Mouse (Mus musculus) retina, adult 2 months (tissue): ENCODE data around the gene Zfp3.
A peak's percentile ranks its signal among the peaks of the same experiment; 100 is the strongest.
"Not testable (repeated sequence)": the region's sequence is repeated elsewhere in the genome, so short reads cannot be mapped to it uniquely, and the experiment has no call there.

ENCODE experiments used
- DNase-seq: peaks from one replicate; pipeline ENCODE4 v3.0.0-alpha.2; 2012; ENCODE audit warnings: low read depth, low spot score

Gene Zfp3

DNA sequence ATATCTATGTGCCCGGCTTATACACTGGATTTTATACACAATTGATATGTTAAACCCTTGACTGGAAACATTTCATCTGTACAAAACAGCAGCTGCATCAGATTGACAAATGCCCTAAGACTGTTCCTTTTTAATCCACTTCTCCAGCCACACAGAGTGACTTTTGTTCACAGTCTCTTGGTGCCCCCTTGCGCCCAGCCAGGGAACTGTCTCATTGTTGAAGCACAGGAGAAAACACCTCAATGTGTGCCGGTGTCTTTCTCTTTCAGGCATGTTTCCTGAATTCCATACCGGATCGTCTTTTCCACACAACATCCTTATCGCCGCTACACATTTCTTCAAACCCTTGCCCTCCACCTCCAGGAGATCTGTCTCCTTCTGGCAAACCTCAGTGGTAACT lies 8.4 kb upstream of the Zfp3 start:
- DNase-seq: peak; percentile 72

DNA sequence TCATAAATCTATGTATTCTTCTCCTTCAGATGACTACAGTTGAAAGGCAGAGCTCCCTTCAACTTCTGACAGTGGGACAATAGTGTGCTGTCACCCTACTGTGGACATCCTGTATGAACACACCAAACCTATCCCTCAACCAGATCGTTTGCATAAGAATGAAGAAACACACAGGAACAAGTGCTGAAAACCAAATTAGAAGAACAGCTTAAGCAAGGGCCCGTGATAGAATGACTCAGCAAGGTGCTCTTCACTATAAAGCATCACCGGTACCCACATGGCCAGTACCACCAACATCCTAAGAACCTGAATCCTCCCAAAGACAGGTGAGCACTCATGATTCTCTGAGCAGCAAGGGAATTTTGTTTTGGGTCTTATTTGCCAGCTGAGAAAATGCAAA lies 3.6 kb upstream of the Zfp3 start:
- not testable (repeated sequence) for DNase-seq

DNA sequence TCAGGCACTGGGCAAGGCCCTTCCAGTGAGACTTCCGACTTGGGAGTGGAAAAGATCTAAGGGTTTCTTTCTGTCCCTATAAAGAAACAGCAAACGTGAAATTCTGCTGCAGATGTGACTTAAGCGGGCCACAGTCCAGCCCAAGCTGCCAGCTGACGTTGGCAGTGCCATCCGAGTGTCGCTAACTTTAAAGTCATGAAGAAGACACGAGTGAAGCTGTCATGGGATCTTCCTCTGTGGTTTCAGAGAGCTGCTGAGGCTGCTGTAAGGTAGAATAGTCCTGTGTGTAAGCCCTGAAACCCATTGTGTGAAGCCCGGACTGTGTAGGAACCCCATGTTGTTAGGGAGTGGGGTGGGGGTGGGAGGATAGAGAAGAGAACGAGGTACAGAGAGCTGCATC lies 1.4 kb upstream of the Zfp3 start:
- DNase-seq: no peak

DNA sequence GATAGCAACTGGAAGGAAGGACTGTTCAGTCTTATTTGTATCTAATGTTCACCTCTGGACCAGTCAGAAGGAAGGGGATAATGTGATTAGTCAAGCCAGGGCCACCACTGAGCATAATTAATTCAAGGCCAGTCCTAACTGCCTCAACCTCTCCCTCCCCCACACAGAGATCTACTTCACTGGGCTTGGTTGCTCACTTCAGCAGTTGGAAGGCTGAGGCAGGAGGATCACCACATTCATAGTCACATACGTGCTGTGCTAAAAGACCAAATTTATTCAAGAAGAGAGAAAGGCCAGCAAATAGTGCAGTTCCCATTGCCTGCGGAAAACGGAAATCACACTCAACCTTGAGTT lies 450 bp upstream of the Zfp3 start:
- DNase-seq: peak; percentile 8

DNA sequence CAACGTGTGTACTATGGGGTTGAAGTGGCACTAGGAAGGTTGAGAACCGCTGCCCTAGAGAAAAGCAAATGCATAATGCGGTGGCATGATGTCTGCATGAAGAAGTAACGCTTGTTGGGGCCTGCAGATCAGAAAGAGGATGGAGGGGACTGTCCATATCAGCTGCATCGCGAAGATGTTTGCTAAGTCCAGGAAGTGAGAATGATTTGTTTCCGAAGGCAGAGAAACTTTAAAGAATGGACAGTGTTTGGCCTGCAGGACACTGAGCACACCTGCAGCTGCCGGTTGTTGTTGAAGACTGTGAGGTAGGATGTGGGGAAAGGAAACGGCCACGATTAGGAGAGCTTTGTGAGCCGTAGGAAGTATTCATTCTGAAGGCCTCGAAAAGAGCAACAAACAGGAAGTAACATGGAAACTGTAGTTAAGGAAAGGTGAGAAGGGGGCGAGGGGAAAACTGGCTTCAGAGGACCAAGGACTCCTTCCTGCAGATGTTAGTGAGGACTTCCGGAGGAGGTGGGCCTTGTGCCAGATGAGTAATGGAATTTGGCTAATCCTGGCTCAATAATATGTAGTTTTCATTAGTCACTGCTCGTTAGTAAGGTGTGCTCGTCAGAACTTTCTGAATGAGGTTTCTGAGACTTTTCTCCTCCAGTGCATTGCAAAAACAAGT lies 1.9 kb downstream of the Zfp3 start:
- no peak for DNase-seq

DNA sequence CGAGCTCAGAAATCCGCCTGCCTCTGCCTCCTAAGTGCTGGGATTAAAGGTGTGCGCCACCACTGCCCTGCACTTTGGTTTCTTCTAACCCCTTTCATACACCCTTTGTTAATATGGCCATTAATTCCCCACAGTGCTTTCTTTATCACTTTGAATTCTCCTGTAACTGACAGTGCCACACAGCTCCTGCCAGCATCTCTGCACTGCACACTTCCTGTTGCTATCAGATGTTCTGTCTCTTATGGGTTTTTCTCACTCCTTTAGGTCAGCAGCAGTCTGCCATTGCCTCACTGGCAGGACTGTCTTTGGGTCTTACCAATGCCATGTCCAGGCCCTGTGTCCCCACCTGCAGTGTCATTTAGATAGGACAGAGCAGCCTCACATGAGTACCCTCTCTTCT lies 6.8 kb downstream of the Zfp3 start:
- DNase-seq: no peak

DNA sequence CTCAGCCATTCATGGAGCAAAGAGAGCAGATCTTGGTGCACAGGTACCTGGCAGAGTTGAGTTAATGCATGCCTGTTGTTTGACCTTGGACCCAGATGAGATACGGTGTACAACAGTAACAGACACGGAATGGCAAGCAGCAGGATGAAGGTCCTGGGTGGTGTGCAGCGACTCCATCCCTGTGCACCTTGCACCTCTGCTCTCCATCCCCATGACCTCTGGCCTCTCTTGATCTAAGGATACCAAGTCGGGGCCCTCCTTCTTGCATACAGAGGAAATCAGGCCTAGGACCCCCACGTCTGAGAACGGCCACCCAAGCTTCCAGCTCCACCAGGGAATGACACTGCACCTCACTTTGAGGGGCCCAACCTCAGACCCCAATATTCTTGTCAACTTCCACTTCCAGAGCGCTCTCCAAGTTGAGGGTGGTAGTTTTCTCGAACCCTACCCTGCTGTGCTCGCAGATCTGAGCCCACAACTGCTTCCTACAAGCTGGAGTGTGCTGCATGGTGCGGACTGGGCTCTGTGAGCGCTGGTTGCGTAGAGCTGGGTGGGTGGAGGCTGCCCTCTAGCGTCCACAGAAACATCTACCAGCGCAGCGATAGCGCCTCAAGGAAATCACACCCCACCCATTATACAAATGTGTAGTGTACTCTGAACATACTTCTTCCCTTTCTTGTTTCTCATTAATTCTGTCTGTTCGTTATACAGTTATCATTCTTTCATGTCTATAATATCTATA lies 13.0 kb downstream of the Zfp3 start:
- peak; percentile 39 for DNase-seq

DNA sequence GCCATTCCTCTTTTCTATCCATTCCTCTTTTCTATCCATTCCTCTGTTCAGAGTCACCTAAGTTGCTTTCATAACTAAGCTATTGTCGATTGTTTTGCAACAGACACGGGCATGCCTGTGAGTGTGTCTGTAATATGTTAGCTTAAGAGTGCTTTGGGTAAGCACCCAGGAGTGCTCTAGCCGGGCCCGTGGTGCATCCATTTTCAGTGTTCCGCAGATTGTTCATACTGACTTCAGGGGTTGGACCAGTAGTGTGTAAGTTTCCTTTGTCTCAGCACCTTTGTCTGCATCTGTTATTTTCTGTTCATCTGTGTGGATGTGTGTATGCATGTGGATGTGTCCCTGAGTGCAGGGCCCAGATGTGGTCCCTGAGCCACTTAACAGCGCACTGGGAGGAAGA lies 13.6 kb downstream of the Zfp3 start:
- DNase-seq: no peak

DNA sequence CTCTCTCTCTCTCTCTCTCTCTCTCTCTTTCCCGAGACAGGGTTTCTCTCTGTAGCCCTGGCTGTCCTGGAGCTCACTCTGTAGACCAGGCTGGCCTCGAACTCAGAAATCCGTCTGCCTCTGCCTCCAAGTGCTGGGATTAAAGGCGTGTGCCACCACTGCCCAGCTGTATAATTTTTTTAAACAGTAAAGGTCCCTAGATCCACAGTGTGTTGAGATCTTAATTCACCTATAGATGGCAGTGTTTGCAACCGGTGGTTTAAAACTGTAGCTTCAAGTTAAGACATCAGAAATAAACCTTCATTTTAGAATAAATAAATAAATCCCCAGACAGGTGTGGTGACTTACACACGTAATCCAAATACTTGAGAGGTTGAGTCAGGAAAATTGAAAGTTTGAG lies 14.0 kb downstream of the Zfp3 start:
- DNase-seq: not testable (repeated sequence)

DNA sequence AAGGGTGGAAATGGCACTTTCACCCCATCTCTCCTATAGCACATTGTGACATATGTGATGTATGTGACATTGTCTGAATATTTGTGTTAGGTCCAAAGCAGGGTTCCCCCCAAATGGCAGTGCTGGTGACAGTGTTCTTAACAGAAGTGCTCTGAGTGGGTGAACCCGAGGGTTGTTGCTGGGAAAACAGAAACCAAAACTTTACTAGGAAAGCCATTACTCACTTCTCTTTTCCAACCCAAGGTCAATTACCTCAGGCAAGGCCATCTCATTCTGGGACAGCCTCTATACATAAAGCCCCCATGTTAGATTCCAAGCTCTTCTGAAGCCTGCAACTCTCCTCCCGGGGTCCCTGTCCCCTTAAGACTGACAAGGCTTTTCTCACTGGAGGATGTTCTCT lies 21.9 kb downstream of the Zfp3 start:
- no peak for DNase-seq

DNA sequence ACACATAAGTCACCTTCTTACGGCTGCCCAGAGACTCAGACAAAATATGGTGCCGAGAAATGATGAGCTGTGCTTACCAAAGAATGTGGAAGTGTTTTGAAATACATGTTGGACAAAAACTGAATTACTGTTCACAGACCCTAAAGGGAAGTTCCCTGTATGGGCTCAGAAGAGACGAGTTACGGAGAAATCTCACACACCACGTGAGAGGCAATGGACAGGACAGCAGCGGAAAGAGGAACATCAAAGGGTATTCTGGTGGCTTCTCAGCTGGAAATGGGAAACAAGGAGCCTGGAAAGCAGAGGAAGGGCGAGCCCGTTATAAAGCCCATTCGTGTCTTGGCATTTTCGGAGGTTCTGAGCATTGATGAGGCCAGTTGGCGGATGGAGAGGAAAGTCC lies 23.0 kb downstream of the Zfp3 start:
- DNase-seq: no peak

DNA sequence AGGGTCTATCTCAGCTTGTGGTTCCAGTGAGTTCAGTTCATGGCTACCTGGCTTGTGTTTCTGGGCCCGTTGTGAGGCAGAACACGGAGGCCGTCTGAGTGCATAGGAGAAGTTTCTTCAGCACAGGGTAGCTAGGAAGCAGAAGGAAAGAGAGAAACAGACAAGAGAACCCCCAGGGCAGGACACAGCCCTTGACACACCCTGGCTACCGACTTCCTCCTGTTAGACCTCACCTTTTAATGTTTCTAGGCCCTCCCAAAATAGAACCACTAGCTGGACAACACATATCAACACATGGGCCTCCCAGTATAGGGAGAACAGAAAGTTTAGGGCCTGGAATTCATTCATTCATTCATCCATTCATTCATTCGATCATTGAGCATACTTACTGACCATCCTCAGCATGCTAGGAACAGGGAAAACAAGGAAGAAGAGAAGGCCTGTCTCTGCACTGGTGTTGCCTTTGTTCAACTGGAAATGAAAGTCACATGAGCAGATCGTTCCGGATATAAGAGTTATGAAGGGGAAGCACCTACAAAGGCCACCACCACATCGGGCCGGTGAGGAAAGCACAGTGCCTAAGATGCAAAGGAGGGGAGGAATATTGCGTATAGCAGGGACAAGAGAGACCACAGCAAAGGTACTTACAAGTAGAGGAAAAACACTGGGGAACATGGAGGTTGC lies 25.1 kb downstream of the Zfp3 start:
- no peak for DNase-seq

DNA sequence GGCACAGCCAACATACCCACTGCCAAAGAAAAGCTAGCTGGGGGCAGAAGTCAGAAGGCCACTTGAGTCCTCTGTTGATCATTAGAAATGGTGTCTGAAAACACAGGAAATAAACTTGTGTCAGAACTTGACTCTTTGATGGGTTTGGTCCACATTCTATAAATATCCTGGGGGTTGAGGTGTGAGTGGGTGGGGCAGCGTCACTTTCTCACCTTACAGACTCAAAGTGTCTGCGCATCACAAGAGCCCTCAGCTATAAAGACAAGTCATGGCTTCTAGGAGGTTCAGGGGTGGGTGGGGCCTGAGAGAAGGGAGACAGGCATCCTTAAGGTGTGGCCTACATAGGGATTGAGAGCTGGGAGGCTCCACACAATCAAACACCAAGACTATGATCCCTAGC lies 26.4 kb downstream of the Zfp3 start:
- DNase-seq: no peak

DNA sequence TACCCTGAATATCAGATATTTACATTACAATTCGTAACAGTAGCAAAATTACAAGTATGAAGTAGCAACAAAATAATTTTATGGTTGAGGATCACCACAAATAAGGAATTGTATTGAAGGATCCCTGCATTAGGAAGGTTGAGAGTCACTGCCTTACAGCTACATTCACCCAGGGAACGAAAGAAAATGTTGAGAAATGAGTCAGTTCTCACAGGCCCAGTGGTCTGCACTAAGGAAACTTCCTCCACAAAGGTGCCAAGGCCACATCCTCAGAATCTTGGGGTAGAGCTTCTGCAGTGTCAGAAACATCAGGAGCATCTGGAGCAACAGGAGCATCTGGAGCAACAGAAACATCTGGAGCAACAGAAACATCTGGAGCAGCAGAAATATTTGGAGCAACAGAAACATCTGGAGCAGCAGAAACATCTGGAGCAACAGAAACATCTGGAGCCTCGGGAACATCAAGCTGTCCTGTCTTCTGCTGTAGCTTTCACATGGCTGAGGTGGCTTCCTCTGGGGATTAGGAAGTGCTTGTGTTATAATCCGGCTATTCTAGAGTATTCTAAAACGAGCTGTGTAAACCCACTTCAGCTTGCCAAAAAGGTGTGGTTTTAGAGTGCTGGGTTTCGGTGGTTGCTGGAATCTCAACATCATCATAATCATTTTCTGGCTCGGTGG lies 27.0 kb downstream of the Zfp3 start:
- DNase-seq: no peak

DNA sequence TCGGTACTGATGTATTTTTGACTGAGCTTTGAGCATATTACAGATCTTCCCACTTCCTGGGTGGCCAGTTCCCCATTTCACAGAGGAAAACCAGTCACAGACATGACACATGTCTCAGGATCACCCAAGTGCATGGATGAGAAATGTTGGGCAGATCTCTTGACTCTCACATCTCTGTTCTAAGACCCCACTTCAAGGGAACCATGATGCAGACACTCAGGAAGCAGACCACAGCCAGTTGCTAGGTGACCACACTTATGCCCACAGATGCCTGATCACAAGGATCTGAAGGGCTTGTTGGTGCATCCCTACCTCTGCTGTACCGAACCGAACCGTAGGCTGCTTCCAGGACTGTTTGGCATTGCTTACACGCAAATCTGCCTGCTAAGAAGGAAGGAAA lies 27.7 kb downstream of the Zfp3 start:
- no peak for DNase-seq

DNA sequence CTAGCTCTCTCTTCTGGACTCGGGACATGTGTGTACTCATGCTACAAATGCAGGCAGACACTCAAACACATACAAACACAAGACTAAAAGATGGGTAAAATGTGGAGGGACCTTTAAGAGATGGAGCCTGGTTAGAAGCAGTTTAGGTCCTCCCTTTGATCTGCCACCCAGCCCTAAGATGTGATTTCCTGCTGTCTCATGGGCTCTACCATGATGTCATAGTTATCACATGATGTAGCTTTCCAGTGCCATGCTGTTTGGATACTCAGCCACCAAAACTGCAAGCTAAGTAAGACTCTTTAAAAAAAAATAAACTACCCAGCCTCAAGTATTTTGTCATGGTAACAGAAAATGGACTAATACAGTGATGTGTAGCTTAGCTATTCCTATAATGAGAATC lies 28.4 kb downstream of the Zfp3 start:
- no peak for DNase-seq

DNA sequence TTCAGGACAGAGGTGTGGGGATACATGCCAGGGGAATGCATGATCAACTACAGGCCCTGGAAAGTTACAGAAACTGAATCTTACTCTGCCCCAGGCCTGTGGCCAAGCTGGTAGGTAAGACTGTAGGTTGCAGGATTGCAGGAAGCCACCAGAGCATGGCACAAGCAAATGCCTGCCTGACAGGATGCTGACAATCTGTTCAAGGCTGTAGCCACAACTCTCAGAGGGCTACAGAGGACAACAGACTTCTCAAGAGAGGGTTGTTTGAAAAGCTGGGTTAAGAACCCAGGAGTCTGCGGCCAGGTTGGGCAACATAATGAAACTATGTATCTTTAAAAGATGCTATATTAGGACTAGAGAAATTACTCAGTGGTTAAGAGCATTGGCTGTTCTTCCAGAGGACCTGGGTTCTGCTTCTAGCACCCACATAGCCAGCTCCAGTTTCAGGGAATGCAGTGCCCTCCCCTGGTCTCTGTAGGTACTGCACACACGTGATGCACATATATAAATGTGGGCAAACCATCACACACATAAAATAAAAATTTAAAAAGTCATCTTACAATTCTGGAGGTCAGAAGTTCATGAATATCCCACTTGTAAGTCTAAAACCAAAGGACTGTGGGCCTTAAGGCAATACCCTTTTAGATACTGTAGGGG lies 38.3 kb downstream of the Zfp3 start:
- DNase-seq: no peak

DNA sequence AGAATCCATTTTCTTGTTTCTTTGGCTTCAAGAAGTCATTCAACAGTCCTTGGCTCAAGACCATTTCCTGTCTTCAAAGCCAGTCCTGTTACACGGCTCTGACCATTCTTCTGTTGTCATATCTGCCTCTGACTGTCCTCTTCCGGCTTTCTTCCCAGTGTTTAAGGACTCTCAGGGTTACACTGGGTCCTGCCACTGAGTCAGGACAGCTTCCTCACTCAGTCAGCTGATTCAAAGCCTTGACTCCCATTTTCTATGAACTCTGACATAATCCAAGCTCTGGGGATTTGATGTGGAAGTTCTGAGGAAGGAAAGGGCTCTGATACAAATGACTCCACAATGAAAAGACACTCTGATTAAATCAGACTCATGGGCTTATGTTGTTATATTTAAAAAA lies 38.9 kb downstream of the Zfp3 start:
- DNase-seq: no peak

DNA sequence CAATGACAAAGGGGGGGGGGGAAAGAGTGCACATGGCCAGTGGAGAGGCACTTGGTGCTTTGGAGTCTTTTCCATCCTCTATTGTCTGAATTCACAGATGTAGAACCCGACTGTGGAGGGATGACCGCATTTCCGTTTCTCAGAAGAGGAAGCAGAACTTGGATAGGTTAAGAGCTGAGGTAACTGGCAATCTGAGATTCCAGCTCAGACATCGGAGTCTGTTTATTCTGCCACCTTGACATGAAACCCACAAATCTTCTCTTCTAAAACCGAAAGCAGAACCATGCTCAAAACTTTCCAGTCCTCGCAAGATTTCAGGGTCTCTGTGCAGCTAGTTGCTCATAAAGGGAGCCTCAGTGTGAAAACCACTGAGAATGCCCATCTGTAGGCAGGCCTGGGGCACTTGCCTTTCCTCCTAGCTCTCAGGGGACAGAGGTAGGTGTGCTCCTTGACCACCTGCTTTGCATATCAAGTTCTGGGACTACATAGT lies 39.7 kb downstream of the Zfp3 start:
- DNase-seq: no peak

DNA sequence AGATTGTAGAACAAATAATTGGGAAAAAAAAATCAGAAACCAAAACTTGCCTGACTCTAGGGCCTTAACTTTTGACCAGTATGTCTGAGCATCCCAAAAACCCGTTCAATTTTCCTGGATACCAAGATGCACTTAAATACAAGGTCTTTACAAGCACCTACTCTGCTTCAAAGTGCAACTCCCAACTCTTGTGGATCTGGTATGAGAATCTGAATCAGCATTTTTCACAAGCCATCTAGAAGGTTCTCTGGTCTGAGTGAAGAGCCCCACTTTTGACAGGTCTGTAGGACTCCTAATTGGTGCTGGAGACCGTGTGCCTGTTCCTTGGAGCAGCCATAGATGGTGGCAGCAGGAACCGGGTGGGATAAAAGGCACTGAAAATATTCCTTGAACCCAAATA lies 40.4 kb downstream of the Zfp3 start:
- no peak for DNase-seq

DNA sequence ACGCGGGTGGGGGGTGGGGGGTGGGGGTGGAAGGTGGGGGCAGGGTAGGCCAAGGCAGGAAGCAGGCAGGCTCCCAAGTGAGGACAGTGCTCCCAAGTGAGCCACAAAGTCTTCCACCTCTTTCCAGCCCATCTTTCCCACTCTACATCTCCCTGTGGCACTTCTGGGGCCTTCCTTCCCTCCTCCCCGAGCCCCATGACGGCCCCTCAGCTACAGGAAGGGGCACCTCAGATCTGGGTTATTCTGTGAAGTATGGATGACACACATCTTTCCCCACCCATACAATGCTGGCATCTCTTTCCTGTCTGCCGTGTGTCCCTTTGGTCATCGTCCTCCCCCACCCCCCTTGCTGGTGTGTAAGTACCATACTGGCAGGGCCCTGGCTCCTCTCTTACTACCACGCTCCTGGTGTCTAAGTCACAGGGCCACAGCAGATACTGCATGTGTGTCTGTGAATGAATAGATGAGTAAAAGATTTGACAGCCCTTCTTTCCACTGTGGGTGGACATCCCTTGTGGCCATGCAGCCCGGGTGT lies 41.7 kb downstream of the Zfp3 start:
- no peak for DNase-seq

DNA sequence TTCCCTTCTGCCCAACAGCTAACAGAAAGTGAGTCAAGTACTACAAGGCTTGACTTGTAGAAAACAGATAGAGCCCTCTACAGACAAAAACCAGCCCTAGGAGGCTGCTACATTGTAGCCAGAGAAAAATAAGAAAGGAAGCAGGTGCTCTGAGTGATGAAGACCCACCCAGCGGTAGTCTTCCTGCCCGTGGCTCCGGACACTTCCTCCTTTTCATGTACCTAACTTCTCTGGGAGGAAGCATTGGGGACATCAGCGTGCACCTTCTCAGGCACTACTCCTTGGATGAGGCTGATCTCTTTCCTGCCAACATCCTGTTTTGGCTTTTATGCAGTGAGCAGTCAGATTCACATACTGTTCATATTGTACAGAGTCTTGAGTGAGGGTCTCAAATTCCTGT lies 42.7 kb downstream of the Zfp3 start:
- DNase-seq: no peak
